Mouse (Mus musculus) thymus, adult 2 months (tissue): ENCODE data around the gene Rab26. TPM values are rescaled to one million over a fixed set of nuclear protein-coding genes. Genes with fewer than 3 reads are reported as not detected.

Experiments
- DNase-seq: peaks from one replicate; pipeline ENCODE4 v3.0.0; 2021
- H3K27ac ChIP-seq: fragments of 200-500 bp; 2 replicates; pipeline ENCODE4 v1.5.1; 2012; ENCODE audit warnings: low read length, control low read depth; ENCODE audit not compliant: control insufficient read depth, insufficient read depth
- H3K27me3 ChIP-seq: fragments of 200-500 bp; 2 replicates; pipeline ENCODE4 v1.6.1; 2012; ENCODE audit warnings: mild to moderate bottlenecking, low read length, moderate library complexity, mixed read lengths; ENCODE audit not compliant: control insufficient read depth, insufficient read depth
- H3K36me3 ChIP-seq: fragments of 200-500 bp; 2 replicates; pipeline ENCODE4 v1.6.1; 2012; ENCODE audit warnings: mild to moderate bottlenecking, low read length, moderate library complexity; ENCODE audit not compliant: control insufficient read depth, insufficient read depth
- H3K4me1 ChIP-seq: fragments of 200-500 bp; replicated peaks from 2 replicates; pipeline ENCODE4 v1.6.1; 2012; ENCODE audit warnings: low read length; ENCODE audit not compliant: control insufficient read depth, insufficient read depth
- H3K4me3 ChIP-seq: fragments of 200-500 bp; 2 replicates; pipeline ENCODE4 v1.5.1; 2012; ENCODE audit warnings: mild to moderate bottlenecking, low read length, control low read depth, moderate library complexity; ENCODE audit not compliant: control insufficient read depth, insufficient read depth
- CTCF ChIP-seq: fragments of 200-500 bp; IDR thresholded peaks from 2 replicates; pipeline ENCODE4 v1.5.1; 2012; ENCODE audit warnings: mild to moderate bottlenecking, control low read depth, low read length, moderate library complexity, borderline replicate concordance; ENCODE audit not compliant: control insufficient read depth, poor library complexity, insufficient read depth; ENCODE audit errors: extremely low read depth
- POLR2A ChIP-seq: fragments of 200-500 bp; IDR thresholded peaks from 2 replicates; pipeline ENCODE4 v1.6.1; 2012; ENCODE audit warnings: mild to moderate bottlenecking, low read length, control low read depth, moderate library complexity; ENCODE audit not compliant: control insufficient read depth, poor library complexity, insufficient read depth; ENCODE audit errors: extremely low read depth
- WGBS: fragments of 180-500 bp; shearing (Covaris S2); methylation state at CpG from one replicate; pipeline ENCODE4 v1.1.7; 2018; 5-methylcytosine and 5-hydroxymethylcytosine counted together
- polyA plus RNA-seq: library from polyadenylated mRNA; depleted of rRNA; stranded (reverse); fragments of >200 nt; gene quantifications from 2 replicates; pipeline ENCODE4 v1.2.3, GENCODE M21; 2012; rRNA removed

Rab26 gene
- polyA plus RNA-seq, result 1.6 and 1.9 TPM in 2 replicates

DNA sequence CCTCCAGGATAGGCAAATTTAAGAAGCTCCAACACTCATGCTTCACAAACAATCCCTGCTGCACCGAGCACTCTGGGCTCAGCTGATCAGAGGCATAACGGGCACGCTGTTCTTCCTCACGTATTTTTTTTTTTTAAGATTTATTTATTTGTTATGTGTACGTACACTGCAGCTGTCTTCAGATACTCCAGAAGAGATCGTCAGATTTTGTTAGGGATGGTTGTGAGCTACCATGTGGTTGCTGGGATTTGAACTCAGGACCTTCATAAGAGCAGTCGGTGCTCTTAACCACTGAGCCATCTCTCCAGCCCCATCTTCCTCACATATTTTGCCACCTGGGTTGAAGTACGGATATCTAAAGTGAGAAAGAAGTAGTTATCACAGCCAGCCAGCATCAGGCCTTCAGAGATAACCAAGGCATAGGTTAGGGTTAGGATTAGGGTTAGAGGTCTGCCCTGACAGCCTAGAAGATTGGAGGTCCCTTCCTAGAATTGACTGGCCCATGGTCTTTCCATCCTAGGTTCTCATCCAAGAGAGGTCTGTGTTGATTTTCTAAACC, at the start of gene Rab26:
Rab26 (minus strand) TSS at position 51 of the 559 bp plus-strand sequence.
- WGBS, result 95% methylated on average over 8 of the region's 8 CpGs

DNA sequence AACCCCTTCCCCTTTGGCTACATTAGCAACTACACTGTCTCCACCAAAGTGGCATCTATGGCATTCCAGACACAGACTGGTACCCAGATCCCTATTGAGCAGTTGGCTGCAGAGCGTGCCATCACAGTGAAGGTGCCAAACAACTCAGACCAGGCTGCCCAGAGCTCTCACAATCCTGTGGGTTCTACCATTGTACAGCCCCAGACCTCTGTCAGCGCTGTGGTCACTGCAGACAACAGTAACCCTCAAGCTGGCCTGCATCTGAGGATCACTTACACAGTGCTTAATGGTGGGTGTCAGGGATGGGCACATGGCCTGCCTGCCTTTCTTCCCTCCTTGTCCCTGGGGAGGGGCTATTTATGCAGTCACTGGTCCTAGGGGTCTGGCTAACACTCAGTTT, 46.3 kb upstream of the Rab26 start:
- Histone ChIP-seq H3K4me1 (no peaks in the 10 kb centered on the region; the same call in 1 of the 2 replicates), H3K27ac (no peak overlapping the region), H3K27me3 (no peaks in the 10 kb centered on the region), H3K4me3 (no peak overlapping the region), H3K36me3 (peaks cover 11% of the 10 kb centered on the region; the same call in 1 of the 2 replicates)
- 98% methylated on average over 2 of the region's 2 CpGs for WGBS
- TF ChIP-seq POLR2A, result no peak
- no peak for TF ChIP-seq CTCF
- no peak for DNase-seq

More for the DNA sequence above, at the start of gene Rab26:
- no peak for TF ChIP-seq CTCF
- no peak for TF ChIP-seq POLR2A
- Histone ChIP-seq H3K27me3 (no peaks in the 10 kb centered on the region), H3K27ac (no peak within 1 kb of the TSS), H3K36me3 (no peaks in the 10 kb centered on the region), H3K4me3 (peak within 1 kb of the TSS; percentile 42), H3K4me1 (peaks cover 18% of the 10 kb centered on the region)
- DNase-seq, result no peak

DNA sequence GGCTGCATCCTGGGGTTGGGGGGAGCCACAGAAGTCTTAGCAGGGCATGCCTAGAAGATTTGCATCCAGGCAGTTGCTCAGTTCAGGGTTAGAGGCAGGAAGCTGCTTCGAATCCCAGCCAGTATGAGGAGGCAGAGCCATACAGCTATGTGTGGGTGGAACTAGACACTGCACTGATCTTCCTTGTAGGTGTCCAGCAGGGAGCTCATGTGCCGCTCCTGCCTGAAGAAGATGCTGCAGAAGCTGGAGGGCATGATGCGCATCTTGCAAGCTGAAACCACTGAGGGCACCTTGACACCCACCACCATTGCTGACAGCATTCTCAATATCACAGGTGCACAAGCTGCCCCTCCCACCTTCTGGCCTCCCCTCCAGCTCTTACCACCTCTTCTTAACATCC, 45.5 kb upstream of the Rab26 start:
- H3K36me3 ChIP-seq, result peaks cover 11% of the 10 kb centered on the region; the same call in 1 of the 2 replicates
- no peak for TF ChIP-seq POLR2A
- TF ChIP-seq CTCF, result no peak
- no peak for DNase-seq
- H3K27me3 ChIP-seq, result no peaks in the 10 kb centered on the region
- WGBS, result 96% methylated on average over 3 of the region's 3 CpGs
- H3K27ac ChIP-seq, result no peak overlapping the region
- H3K4me1 ChIP-seq, result no peaks in the 10 kb centered on the region; the same call in 1 of the 2 replicates
- no peak overlapping the region for H3K4me3 ChIP-seq

DNA sequence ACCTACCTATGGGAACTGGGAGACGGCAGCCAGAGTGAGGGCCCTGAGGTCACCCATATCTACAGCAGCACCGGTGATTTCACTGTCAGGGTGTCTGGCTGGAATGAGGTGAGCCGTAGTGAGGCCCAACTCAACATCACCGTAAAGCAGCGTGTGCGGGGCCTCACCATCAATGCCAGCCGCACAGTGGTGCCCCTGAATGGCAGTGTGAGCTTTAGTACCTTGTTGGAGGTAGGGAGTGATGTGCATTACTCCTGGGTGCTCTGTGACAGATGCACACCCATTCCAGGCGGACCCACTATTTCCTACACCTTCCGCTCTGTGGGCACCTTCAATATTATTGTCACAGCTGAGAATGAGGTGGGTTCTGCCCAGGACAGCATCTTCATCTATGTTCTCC, 39.8 kb upstream of the Rab26 start:
- no peak for DNase-seq
- 97% methylated on average over 9 of the region's 9 CpGs for WGBS
- H3K27me3 ChIP-seq, result no peaks in the 10 kb centered on the region
- no peak overlapping the region for H3K4me3 ChIP-seq
- TF ChIP-seq CTCF, result no peak
- no peak for TF ChIP-seq POLR2A
- no peak overlapping the region for H3K27ac ChIP-seq
- H3K36me3 ChIP-seq, result peaks cover 3% of the 10 kb centered on the region; the same call in 1 of the 2 replicates
- no peaks in the 10 kb centered on the region for H3K4me1 ChIP-seq

DNA sequence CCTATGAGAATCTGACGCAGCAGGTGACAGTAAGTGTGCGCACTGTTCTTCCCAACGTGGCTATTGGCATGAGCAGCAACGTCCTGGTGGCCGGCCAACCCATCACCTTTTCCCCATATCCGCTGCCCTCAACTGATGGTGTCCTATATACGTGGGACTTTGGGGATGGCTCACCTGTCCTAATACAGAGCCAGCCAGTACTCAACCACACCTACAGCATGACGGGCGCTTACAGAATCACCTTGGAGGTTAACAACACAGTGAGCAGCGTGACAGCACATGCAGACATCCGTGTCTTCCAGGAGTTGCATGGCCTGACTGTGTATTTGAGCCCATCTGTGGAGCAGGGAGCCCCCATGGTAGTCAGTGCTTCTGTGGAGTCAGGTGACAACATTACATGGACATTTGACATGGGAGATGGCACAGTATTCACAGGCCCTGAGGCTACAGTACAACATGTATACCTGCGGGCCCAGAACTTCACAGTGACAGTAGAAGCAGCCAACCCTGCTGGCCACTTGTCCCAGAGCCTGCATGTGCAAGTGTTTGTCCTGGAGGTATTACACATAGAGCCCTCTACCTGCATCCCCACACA, 38.7 kb upstream of the Rab26 start:
- H3K27ac ChIP-seq, result no peak overlapping the region
- TF ChIP-seq CTCF, result no peak
- TF ChIP-seq POLR2A, result no peak
- H3K4me1 ChIP-seq, result no peaks in the 10 kb centered on the region
- H3K36me3 ChIP-seq, result peaks cover 3% of the 10 kb centered on the region; the same call in 1 of the 2 replicates
- H3K27me3 ChIP-seq, result no peaks in the 10 kb centered on the region
- DNase-seq, result no peak
- 98% methylated on average over 12 of the region's 12 CpGs for WGBS
- H3K4me3 ChIP-seq, result no peak overlapping the region

DNA sequence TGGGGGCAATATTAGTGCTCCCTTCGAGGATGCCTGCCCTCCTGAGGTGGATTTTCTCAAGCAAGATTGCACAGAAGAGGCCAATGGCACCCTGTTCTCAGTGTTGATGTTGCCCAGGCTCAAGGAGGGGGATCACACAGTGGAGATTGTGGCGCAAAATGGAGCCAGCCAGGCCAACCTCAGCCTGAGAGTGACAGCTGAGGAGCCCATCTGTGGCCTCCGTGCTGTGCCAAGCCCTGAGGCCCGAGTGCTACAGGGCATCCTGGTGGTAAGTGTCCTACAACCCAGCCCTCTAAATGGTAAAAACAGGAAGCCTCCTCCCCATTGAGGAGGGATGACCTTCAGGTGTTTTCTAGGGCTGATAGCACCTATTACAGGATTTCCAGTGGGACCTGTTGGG, 35.8 kb upstream of the Rab26 start:
- Histone ChIP-seq H3K4me3 (no peak overlapping the region), H3K36me3 (peaks cover 3% of the 10 kb centered on the region; the same call in 1 of the 2 replicates), H3K27me3 (no peaks in the 10 kb centered on the region), H3K4me1 (no peaks in the 10 kb centered on the region), H3K27ac (no peak overlapping the region)
- TF ChIP-seq CTCF, result no peak
- no peak for DNase-seq
- WGBS, result 90% methylated on average over 4 of the region's 4 CpGs
